Mouse (Mus musculus): ENCODE data around the gene Lin54. TPM values are rescaled to one million over a fixed set of nuclear protein-coding genes. Genes with fewer than 3 reads are reported as not detected.

The Lin54 gene
- total and polyA plus RNA-seq, 3 experiments, result 11.8 to 14.1 (median 12.9) TPM

- Histone ChIP-seq H3K4me3 (replicated peaks in 1 of 3; ENCODE audit: low read depth in 2 of 3, low read length in 2 of 3, poor library complexity in 1 of 3) (no peak overlapping the region), H3K9ac (ENCODE audit: insufficient read depth, low read depth) (no peak overlapping the region), H3K4me2 (ENCODE audit: insufficient read depth, low read depth, poor library complexity, severe bottlenecking) (no peak overlapping the region), H3K27me3 (replicated peaks) (no peaks in the 10 kb centered on the region), H3K9me3 (replicated peaks; ENCODE audit: low read length) (no peaks in the 10 kb centered on the region), H3K27ac (ENCODE audit: insufficient read depth, low read depth) (no peak overlapping the region), H3K4me1 (ENCODE audit: control insufficient read depth in 1 of 2, insufficient read depth in 2 of 2) (peaks cover 4 to 9% of the 10 kb centered on the region in 2 experiments), H3K36me3 (replicated peaks in 1 of 2; ENCODE audit: control insufficient read depth in 1 of 2, insufficient read depth in 1 of 2, low read length in 1 of 2) (peaks cover 61 to 92% of the 10 kb centered on the region in 2 experiments), H3K79me2 (replicated peaks; ENCODE audit: control insufficient read depth, extremely low read depth, insufficient read depth, poor library complexity, severe bottlenecking) (no peaks in the 10 kb centered on the region; the same call in 1 of the 2 replicates)
- in situ Hi-C loops (cut with MboI; ENCODE audit: low pct_ligation_motif_present, low pct_unique_long_range_greater_than_20kb, low sequenced_read_pairs) (no loop called here), dilution Hi-C loops (cut with MboI; ENCODE audit: extremely low pct_ligation_motif_present, extremely low pct_unique_long_range_greater_than_20kb, low sequenced_read_pairs) (no loop called here)
- TF ChIP-seq CTCF (conservative IDR thresholded peaks at IDR 0.05 in 1 of 2, IDR thresholded peaks at IDR 0.05 in 1 of 2; ENCODE audit: low read depth in 2 of 2, low read length in 2 of 2) (no peak), CHD2 (IDR thresholded peaks at IDR 0.05; ENCODE audit: low read length) (no peak), MYC (IDR thresholded peaks at IDR 0.05; ENCODE audit: low read depth, low read length) (no peak), RCOR1 (conservative IDR thresholded peaks at IDR 0.05; ENCODE audit: low read depth, low read length) (no peak), MXI1 (IDR thresholded peaks at IDR 0.05; ENCODE audit: low read depth, low read length) (no peak), JUN (IDR thresholded peaks at IDR 0.05; ENCODE audit: insufficient read depth, low read depth, low read length) (no peak), NELFE (IDR thresholded peaks at IDR 0.05; ENCODE audit: low read depth, low read length) (no peak), MEF2A (IDR thresholded peaks at IDR 0.05; ENCODE audit: borderline replicate concordance, low read depth, low read length) (no peak), ZMIZ1 (IDR thresholded peaks at IDR 0.05; ENCODE audit: low read depth, low read length) (no peak), TCF12 (IDR thresholded peaks at IDR 0.05; ENCODE audit: low read depth, low read length) (no peak), SMC3 (IDR thresholded peaks at IDR 0.05; ENCODE audit: low read depth, low read length) (no peak), MAX (IDR thresholded peaks at IDR 0.05; ENCODE audit: low read length) (no peak), RAD21 (IDR thresholded peaks at IDR 0.05; ENCODE audit: low read depth, low read length) (no peak), USF2 (conservative IDR thresholded peaks at IDR 0.05; ENCODE audit: low read depth, low read length) (no peak), HCFC1 (IDR thresholded peaks at IDR 0.05; ENCODE audit: low read depth, low read length) (no peak)
- DNase-seq (ENCODE audit: extremely low read depth), result no peak
Observed at GRCm38 (mm10) chr5:100451871-100452270, 48.6 kb downstream of the Lin54 start.

GRCm38 (mm10) chr5:100438796-100439195, 61.6 kb downstream of the Lin54 start:
- no peaks in the 10 kb centered on the region for H3K27me3 ChIP-seq (replicated peaks)
- H3K4me3 ChIP-seq (replicated peaks in 1 of 3; ENCODE audit: low read depth in 2 of 3, low read length in 2 of 3, poor library complexity in 1 of 3), result no peak overlapping the region
- peaks cover 21 to 51% of the 10 kb centered on the region in 2 experiments for H3K36me3 ChIP-seq (replicated peaks in 1 of 2; ENCODE audit: control insufficient read depth in 1 of 2, insufficient read depth in 1 of 2, low read length in 1 of 2)
- H3K4me1 ChIP-seq (ENCODE audit: control insufficient read depth in 1 of 2, insufficient read depth in 2 of 2), result peaks cover 4 to 26% of the 10 kb centered on the region in 2 experiments
- in situ Hi-C loops (cut with MboI; ENCODE audit: low pct_ligation_motif_present, low pct_unique_long_range_greater_than_20kb, low sequenced_read_pairs), result no loop called here
- dilution Hi-C loops (cut with MboI; ENCODE audit: extremely low pct_ligation_motif_present, extremely low pct_unique_long_range_greater_than_20kb, low sequenced_read_pairs), result no loop called here
- H3K9ac ChIP-seq (ENCODE audit: insufficient read depth, low read depth), result no peak overlapping the region
- H3K27ac ChIP-seq (ENCODE audit: insufficient read depth, low read depth), result no peak overlapping the region
- TF ChIP-seq CHD2 (IDR thresholded peaks at IDR 0.05; ENCODE audit: low read length), result no peak
- TF ChIP-seq GABPA (IDR thresholded peaks at IDR 0.05; ENCODE audit: insufficient replicate concordance, low read depth, low read length), result no peak
- no peak for TF ChIP-seq SIN3A (IDR thresholded peaks at IDR 0.05; ENCODE audit: low read length)
- no peak for TF ChIP-seq TBP (conservative IDR thresholded peaks at IDR 0.05; ENCODE audit: low read depth, low read length)
- TF ChIP-seq NRF1 (IDR thresholded peaks at IDR 0.05; ENCODE audit: low read depth, low read length), result no peak
- TF ChIP-seq ZNF384 (IDR thresholded peaks at IDR 0.05; ENCODE audit: low read depth, low read length), result no peak
- H3K9me3 ChIP-seq (replicated peaks; ENCODE audit: low read length), result peaks cover 6% of the 10 kb centered on the region
- H3K79me2 ChIP-seq (replicated peaks; ENCODE audit: control insufficient read depth, extremely low read depth, insufficient read depth, poor library complexity, severe bottlenecking), result no peaks in the 10 kb centered on the region
- DNase-seq (ENCODE audit: extremely low read depth), result no peak
- no peak overlapping the region for H3K4me2 ChIP-seq (ENCODE audit: insufficient read depth, low read depth, poor library complexity, severe bottlenecking)

Data from CH12.LX (cell line).